Mouse (Mus musculus) E14TG2a.4 (cell line): ENCODE measurements around the gene Slit2.

ENCODE experiments used
- CTCF ChIP-seq: conservative IDR thresholded peaks from 2 replicates; pipeline ENCODE4 v1.5.1; 2014; ENCODE audit warnings: low read length
- NANOG ChIP-seq: IDR thresholded peaks from 2 replicates; pipeline ENCODE4 v1.6.1; 2014; ENCODE audit warnings: borderline replicate concordance, low read length, mixed read lengths

DNA sequence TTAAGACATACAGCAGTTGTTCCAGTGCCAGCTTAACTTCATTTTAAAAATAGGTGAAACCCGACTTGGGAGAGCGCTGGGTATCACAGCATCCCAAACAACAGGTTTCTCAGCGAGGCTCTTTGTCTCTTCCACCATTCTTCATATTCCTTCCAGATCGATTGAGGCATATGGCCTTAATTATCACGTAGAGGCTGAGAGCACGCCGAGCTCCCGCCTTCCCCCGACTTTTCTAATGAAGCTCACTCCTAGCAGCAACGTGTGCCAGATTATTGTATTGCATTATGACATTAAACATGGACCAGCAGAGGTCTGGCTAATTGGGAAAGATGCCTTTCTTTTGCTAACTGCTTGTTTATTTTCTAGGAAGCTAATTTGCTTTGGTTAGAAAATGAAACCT is 75.7 kb downstream of the Slit2 start:
- TF ChIP-seq CTCF: no peak
- TF ChIP-seq NANOG: no peak
